Mouse (Mus musculus): ENCODE results near the gene Gfi1b.

Gfi1b gene

DNA sequence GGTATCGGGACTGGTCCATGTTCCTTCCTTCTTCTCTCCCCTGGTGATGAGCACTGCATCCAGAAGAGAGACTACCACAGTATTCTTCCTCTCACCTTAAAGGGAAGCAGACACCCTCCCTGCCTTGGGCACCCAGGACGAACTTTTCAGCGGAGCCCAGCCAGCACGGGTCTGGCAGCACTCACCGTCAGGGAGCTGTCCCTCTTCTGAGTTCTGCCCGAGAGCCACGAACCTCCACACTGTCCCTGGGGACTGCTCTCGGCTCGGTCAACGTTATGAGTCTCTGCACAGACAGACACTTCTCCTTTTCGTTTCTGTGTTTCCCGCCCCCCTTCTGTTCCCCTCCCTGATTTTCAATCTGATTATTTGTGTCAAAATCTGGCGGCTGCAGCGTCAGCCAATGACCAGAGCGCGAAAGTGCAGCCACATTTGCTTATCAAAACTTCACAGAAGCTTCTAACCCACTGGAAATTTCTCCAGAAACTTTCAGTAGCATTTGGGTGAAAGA, at the start of gene Gfi1b:
Gene Gfi1b (minus strand): TSS at position 319 of the 508 bp plus-strand sequence.
- peak in 1 of 2 experiments; percentile 51 for DNase-seq (ENCODE audit: low read depth in 1 of 2, low spot score in 2 of 2)

DNA sequence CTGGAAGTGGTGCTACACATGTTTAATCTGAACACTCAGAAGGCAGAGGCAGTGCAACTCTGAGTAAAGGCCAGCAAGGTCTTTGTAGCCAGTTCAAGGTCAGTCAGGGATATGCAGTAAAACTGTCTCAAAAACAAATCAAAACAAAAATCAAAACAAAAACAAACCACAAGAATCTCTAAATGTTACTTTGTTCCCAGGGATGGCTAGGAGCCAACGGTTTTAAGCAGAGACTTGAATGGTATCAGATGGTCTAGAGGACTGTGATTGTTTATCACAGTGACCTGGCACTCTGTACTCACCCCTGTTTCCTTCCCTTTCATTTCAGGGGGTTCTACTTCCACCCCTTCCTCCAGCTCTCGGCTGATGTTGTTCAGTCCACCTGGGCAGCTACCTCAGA, 49.7 kb upstream of the Gfi1b start:
- no peak for DNase-seq (ENCODE audit: low read depth in 1 of 2, low spot score in 2 of 2)

DNA sequence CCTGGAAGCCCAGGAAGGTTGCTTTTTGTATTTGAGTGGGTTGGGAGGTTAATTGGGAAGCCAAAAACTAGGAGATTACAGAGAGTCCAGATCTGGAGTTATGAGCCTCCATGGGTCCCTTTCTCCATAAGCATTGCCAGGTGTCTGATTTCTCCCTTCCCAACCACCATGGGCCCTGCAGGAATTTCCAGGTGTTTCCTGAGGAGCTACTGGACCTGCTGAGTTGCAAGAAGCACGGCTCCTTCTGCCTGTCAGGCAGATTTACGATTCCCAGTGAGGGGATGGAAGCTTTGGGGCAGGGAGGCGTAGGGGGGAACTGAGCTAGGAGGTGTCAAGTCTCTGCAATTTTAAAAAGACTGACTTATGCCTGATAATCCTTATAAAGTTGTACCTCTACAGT, 44.0 kb upstream of the Gfi1b start:
- DNase-seq (ENCODE audit: low read depth in 1 of 2, low spot score in 2 of 2) = no peak

DNA sequence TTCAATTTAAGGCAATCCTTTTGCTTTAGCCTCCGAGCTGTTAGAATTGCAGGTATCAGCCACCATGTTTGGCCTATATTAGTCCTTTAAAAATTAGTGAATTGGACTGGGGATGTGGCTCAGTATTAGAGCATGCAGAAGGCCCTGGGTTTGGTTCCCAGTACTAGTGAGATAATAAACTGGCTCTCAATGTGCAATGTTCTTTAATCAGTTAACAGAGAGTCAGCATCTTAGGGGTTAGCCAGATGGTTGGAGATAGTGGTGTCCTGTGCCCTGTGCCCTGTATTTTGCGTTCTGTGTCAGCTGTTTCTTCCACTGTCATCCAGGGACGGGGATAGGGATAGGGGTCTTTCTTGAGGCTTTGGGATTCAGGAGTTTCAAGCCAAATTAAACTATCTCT, 41.1 kb upstream of the Gfi1b start:
- no peak for DNase-seq (ENCODE audit: low read depth in 1 of 2, low spot score in 2 of 2)

DNA sequence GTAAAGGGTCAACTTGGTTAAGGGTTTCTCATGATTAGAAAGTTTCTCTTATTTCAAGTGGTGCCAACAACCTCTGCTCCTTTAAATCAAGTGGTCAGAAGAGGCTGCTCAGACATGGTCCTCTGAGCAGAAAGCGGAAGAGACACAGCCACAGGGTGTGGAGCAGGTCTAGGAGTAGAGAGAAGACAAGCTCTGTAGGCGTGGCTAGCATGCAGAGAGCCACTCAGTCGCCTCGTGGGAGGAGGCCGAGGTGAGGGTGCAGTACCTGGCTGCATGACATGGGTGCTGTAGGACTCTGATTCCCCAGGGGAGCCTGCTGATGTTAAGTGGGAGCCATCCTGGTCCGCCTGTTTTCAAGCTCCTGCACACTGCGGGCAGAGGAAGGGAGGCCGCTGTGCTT, 34.4 kb upstream of the Gfi1b start:
- no peak for DNase-seq (ENCODE audit: low read depth in 1 of 2, low spot score in 2 of 2)

DNA sequence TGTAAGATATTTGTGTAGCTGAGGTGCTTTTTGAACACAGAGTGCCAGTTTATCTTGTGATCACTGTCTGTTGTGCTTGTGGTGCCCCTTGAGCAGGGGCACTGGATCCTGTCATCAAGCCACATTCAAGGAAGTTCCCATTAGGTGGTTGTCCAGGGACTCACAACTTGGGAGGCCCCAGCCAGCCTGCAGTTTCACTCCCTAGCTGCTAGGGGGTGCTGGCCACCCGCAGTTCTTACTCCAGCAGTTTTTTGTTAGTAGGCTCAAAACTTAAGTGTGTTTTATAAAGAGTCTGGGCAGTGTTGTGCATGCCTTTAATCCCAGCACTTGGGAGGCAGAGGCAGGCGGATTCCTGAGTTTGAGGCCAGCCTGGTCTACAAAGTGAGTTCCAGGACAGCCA, 32.5 kb upstream of the Gfi1b start:
- DNase-seq (ENCODE audit: low read depth in 1 of 2, low spot score in 2 of 2) = peak in 1 of 2 experiments; percentile 16

DNA sequence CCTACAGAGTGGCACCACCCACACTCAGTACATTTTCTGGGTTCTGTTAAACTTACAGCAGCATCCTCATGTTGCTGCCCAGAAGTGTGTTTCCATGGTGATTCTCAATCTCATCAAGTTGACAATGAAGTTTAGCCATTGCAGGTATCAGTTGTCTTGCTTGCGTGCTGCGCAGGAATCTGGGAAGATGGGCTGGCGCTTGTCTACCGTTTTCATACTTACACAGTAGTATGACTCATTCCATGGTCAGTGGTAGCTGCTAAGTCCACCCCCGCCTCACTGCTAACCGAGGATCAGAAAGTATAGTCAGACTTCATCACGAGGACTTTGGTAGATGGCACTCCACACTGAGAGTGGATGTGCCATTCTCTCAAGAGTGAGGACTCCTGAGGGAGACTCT, 31.6 kb upstream of the Gfi1b start:
- DNase-seq (ENCODE audit: low read depth in 1 of 2, low spot score in 2 of 2) = no peak

DNA sequence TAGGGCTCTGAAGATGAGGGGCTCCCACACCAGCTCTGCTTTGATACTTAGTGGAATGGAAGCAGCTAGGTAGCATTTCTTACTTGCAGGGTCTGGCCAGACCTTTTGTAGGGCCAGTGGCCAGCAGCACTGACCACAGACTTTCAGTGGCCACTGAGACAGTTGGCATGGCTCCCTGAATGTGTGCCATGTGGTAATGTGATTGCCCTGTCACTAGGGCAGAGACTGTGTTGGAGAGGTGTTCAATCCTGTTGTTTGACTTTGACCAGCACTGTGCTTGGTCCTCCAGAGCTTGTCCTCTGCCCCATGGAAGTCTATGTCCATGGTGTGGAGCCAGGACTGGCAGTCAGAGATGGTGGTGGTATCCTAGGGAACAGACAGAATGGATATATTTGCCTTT, 28.7 kb upstream of the Gfi1b start:
- DNase-seq (ENCODE audit: low read depth in 1 of 2, low spot score in 2 of 2) = no peak

DNA sequence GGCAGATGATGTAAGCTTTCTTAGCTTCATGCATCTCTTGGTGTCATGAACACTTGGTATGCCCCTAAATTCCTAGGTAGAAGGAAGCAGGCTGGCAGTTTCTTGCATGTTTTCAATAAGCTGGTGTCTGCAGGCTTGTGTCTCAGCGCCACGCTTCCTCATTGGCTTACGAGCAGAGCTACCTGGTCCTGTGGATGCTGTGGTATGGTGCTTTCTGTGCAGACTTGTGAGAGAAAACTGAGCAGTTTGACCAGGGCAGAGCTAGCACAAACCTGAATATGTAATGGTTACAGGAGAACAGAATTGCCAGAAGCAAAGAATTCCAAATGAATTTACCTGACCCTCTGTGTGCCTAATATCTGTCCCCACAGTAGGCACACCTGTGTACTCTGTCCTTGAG, 21.3 kb upstream of the Gfi1b start:
- no peak for DNase-seq (ENCODE audit: low read depth in 1 of 2, low spot score in 2 of 2)

DNA sequence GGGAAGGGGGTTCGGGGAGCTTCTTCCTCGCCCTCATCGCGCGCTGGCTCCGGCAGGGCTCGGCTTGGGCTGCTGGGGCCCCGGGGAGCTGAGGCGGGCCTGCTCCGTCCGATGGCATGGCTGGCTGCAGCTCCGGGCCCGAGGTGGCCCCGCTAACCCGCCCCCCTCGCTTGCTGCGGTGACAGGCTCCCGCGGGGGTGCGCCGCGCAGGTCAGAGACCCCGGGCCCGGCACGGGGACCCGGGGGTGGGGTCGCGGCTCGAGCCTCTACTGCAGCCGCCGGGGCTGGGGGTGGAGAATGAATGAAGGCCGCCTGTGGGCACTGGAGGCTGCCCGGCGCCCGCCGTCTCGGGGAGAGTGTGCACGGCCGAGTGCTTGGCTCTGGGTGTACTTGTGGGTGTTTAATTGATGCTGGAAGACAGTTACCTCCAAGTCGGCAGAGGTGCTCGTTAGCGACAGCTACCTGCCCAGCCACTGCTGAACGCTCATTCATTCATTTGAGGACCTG, 19.7 kb upstream of the Gfi1b start:
- no peak for DNase-seq (ENCODE audit: low read depth in 1 of 2, low spot score in 2 of 2)

DNA sequence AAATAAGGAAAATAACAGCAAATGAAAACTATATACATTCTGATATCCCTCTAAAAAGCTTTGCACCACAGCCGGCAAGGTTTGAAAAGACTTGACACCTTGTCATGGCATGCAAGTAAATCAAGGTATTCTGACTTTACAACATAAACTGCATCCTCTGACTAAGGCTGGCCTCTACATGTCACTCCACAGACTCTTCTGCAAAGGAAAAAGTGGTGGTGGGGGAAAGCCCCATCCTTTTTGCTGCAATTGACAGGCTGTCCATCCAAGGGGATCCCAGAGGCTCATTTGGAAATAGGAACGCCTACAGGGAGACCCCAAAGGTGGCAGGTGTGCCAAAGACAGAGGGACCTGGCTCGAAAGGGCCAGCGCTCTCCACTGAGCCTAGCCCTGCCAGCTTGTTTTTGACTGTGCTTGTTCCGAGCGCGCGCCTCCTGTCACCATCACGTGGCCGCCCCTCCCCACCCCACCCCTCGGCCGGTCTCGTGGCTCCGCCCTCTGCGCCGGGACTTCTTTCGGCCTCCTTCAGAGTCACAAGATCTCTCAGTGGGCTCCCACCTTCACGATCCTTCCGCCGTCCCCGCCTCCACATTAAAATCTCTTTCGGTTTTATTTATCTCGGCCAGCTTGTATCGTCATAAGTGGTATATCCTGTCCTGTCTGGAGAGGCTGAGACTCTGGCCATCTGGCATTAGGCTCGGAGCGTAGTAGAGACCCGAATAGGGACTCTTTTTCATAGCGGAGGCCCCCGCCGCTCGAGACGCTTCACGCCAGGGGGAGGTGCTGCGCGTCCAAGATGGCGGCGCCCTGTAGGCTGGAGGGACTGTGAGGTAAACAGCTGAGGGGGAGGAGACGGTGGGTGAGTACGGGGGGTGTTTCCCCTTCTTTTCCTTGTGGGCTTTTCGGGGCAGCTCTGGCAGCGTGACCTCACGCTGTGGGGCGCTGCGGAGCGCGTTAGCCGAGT, 19.0 kb upstream of the Gfi1b start, which contains the start of gene Tsc1:
Gene Tsc1 (plus strand): TSS at position 768 of the 964 bp plus-strand sequence.
- DNase-seq (ENCODE audit: low read depth in 1 of 2, low spot score in 2 of 2) = peak; percentile 80 to 89

DNA sequence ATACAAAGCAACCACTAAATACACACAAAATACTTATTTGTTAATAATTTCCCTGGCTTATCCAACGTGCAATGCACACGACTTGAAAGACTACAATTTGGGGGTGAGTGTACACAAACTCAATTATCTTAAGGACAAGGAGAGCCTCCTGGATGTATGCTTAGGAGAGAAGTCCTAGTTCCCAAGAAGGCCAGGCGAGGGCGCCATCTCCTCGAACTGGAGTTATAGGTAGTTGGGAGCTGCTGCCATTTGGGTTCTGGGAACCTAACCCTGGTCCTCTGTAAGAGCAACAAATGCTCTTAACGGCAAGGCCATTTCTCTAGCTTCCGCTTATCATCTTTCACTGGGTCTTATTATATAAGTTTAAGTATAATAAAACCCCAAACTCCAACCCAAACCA, 18.0 kb upstream of the Gfi1b start:
- DNase-seq (ENCODE audit: low read depth in 1 of 2, low spot score in 2 of 2) = no peak

DNA sequence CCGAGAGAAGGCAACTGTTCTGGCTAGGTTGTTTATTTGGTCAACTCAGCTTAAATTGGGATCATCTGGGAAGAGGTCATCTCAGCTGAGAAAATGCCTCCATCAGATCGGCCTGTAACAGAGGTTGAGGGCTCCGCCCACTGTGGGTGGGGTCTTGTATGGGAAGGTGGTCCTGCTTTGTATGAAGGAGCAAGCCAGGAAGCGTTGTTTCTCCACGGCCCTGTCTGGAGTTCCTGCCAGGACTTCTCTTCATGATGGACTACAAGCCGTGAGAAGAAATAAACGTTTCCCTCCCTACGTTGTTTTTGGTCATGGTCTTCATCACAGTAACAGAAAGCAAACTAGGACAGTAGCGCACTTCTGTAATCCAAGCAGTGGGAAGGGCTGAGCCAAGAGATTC, 17.1 kb upstream of the Gfi1b start:
- DNase-seq (ENCODE audit: low read depth in 1 of 2, low spot score in 2 of 2) = no peak

DNA sequence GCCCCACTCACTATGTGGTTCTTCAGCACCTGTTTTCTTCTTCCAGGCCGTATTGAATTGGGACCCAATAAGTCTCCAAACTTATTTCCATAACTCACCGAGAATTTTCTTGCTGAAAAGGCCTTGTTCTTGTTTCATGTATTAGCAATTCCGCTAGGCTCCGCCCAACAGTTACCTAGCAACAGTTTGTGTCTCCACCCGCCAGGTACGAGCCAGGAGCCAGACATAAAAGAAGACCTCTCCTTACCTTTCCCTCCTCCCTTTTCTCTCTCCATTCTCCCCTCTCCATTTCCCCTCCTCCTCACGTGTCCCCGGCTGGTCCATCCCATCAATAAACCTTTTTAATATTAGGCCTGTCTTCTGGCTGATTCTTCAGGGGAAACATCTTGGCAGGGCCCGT, 16.6 kb upstream of the Gfi1b start:
- DNase-seq (ENCODE audit: low read depth in 1 of 2, low spot score in 2 of 2) = no peak

DNA sequence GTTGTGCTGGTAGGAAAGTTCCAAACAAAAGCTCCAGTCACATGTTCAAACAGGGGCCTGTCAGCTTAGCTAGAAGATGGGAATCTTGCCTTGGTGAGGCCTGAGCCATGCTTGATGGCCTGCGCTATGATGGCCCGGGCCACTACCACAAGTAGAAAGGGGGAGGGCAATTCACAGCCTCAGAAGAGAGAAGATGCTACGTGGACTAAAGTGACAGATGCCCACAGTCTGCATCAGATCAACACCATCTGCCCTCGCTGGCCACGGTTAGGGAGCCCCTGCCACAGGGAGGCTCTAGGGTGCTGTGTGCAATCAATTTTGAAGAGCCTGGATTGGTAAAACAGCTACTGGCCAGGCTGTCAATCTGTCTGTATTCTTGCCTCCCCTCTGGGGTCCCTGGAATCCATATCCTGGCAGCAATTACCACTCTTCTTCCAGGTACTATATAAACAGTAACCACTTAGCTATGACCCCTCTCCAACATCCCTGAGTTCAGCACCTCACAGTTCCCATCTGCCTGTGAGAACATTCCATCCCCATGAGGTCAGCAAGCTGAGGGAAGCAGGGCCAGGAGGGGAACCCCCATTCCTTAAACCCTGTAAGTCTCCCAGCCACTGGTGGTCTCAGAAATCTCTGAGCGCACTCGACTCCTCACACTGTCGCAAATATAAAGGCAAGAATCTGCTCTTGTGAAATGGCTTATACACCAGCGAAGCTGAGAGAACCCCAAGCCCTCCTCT, 15.5 kb upstream of the Gfi1b start:
- no peak for DNase-seq (ENCODE audit: low read depth in 1 of 2, low spot score in 2 of 2)

DNA sequence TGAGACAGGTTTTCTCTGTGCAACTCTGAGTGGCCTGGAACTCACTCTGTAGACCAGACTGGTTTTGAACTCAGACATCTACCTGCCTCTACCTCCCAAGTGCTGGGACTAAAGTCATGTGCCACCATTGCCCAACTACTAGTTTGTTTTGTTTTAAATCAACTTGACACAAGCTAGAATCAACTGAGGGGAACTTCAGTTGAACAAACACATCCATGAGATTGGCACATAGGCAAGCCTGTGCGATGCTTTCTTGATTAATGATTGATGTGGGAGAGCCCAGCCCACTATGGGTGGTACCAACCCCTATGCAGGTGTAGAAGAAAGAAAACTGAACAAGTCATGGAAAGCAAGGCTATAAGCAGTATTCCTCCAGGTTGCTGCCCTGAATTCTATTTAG, 13.4 kb upstream of the Gfi1b start:
- no peak for DNase-seq (ENCODE audit: low read depth in 1 of 2, low spot score in 2 of 2)

DNA sequence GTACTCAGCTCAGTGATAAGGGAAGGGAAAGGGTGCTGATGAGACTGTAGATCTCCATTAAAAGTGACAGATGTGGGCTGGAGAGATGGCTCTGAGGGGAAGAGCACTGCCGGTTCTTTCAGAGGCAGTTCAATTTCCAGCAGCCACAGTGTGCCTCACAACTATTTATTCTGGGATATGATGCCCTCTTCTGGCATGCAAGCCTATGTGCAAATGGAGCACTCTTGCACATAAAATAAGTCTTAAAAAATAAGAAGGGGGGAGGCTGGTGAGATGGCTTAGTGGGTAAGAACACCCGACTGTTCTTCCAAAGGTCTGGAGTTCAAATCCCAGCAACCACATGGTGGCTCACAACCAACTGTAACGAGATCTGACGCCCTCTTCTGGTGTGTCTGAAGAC, 11.4 kb upstream of the Gfi1b start:
- no peak for DNase-seq (ENCODE audit: low read depth in 1 of 2, low spot score in 2 of 2)

DNA sequence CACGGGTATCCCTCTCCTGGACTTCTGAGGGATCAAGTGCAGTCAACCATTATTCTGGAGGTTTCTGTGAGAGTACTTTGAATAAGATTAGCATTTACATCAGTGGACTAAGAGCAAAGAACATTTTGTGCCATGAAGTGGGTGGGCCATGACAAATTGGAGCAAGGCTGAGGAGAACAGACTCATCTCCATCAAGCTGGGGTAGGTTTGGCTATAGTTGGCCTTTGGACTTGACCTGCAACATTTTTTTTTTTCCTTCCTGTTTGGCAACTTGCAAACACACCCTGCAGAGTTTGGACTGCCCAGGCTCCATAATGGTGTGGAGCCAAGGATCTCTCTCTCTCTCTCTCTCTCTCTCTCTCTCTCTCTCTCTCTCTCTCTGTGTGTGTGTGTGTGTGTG, 10.8 kb upstream of the Gfi1b start:
- DNase-seq (ENCODE audit: low read depth in 1 of 2, low spot score in 2 of 2) = no peak

DNA sequence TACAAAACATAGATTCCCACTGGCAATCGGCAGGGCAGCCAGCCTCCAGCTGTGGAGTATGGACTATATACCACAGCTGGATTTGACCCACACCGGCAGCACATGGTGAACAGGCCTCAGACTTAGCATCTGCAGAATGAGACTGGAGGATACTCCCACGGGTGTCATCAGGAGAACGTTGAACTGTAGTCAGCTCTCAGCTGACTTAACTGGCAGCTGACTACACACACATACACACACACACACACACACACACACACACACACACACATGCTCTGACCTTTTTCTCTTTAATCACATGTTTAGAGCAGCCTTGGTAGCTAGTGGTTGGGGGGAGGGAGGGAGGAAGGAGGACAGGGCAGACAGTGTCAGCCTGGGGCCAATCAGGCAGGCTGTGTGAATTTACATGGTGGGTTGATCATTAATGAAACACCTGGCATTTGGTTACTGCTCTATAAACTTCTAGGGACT, 8.2 kb upstream of the Gfi1b start:
- DNase-seq (ENCODE audit: low read depth in 1 of 2, low spot score in 2 of 2) = no peak

DNA sequence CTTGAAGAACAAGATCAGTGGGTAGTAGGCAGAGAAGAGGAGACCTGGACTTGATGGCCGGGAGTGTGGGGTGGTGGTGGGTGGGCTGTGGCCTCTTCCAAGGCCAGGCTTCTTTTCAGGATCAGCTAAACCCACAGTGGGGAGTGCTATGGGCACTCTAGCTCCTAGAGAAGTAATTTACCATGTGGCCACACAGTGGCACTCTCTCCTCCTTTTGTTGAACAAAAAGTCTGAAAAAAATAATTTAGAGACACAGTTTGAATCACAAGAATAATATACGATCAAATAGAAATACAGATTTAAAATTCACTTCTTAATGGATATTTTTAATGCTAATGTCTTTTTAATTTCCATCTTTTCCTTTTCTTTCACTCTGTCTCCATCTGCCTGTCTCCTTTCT, 6.3 kb upstream of the Gfi1b start:
- DNase-seq (ENCODE audit: low read depth in 1 of 2, low spot score in 2 of 2) = no peak

DNA sequence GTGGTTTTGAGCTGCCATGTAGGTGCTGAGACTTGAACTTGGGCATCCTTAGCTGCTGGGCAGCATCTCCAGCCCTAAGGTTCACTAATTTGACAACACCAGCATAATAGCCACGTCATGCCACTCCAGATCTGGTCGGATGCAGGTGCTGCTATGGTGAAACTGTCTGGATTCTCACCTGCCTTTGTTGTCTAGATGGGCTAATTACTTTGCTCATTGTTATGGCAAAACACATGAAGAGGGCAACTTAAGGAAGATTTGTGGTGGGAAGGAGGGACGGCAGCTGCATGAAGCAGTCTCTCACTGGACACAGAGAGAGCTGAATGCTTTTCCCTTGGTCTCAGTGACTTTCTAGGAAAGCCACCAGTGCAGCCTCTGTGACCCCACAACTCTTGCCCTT, 4.3 kb upstream of the Gfi1b start:
- no peak for DNase-seq (ENCODE audit: low read depth in 1 of 2, low spot score in 2 of 2)

DNA sequence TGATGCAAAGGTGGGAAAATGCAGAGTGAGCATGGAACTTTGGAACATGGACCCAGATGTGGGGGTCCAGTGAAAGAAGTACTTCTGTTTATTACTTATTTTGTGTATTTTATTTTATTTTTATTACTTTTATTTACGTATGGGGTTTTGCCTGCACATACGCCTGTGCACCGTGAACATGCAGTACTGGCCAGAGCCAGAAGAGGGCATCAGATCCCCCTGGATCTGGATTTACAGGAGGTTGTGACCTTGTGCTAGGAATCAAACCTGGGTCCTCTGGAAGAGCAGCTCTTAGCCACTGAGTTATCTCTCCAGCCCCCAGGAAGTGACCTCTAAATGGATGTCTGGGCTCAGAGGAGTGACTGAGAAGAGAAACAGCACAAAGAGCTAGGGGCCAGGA, 3.1 kb upstream of the Gfi1b start:
- DNase-seq (ENCODE audit: low read depth in 1 of 2, low spot score in 2 of 2) = no peak
